ENCODE assay signal across 9 mouse cellular contexts in genomic region chr7:62376510-62377304, GRCm38 (mm10). TPM values are rescaled to one million over a fixed set of nuclear protein-coding genes. Genes with fewer than 3 reads are reported as not detected.
A peak's percentile ranks its signal among the peaks of the same experiment; 100 is the strongest.
DNase-seq lines count a peak whose midpoint lies in the region; ATAC-seq lines count a peak whose summit lies in the region.
"Had no signal": no experiment of that assay in that cellular context is flagged by ENCODE, and none has a peak within 500 bp of the region (broad histone marks: within the 10 kb centered on the region; RNA-seq: fewer than 3 reads in every experiment).

Gene Magel2 (plus strand): TSS chr7:62377010.

- H3K9me3 ChIP-seq in embryonic facial prominence, embryonic 15.5 days (replicated peaks): peaks cover 4% of the 10 kb centered on the region; the same call in 1 of the 2 replicates
- peaks cover 6% of the 10 kb centered on the region for H3K9me3 ChIP-seq in limb, embryonic 11.5 days (ENCODE audit: control insufficient read depth, low read length)

- DNase-seq in heart, postnatal 4 days: peak; percentile 10
- DNase-seq in heart, postnatal 10 days: no peak
- peak; percentile 42 for DNase-seq in adrenal gland, adult 2 months
- DNase-seq in limb, embryonic 11.5 days (ENCODE audit: low spot score): peak; percentile 77
- peak; percentile 80 for DNase-seq in retina, embryonic 14.5 days (ENCODE audit: low spot score)

- H3K4me2 ChIP-seq in embryonic facial prominence, embryonic 15.5 days (replicated peaks): peak within 1 kb of the TSS; percentile 54
- peak within 1 kb of the TSS; percentile 68 for H3K4me2 ChIP-seq in limb, embryonic 11.5 days (ENCODE audit: low read depth, severe bottlenecking)

- H3K27ac ChIP-seq in embryonic facial prominence, embryonic 15.5 days (replicated peaks): no peak within 1 kb of the TSS
- H3K27ac ChIP-seq in limb, embryonic 11.5 days (replicated peaks; ENCODE audit: low read depth, low read length): no peak within 1 kb of the TSS
- H3K27ac ChIP-seq: liver, embryonic 14.5 days had no signal

- H3K9ac ChIP-seq in embryonic facial prominence, embryonic 15.5 days: peak within 1 kb of the TSS; percentile 33
- peak within 1 kb of the TSS; percentile 62 for H3K9ac ChIP-seq in limb, embryonic 11.5 days (ENCODE audit: low read length)
- H3K9ac ChIP-seq: liver, embryonic 14.5 days had no signal

- 22% methylated on average over 31 of the region's 31 CpGs for WGBS in embryonic facial prominence, embryonic 15.5 days
- 20% methylated on average over 31 of the region's 31 CpGs for WGBS in limb, embryonic 11.5 days

- no peaks in the 10 kb centered on the region for H3K27me3 ChIP-seq in embryonic facial prominence, embryonic 15.5 days
- H3K27me3 ChIP-seq in limb, embryonic 11.5 days (ENCODE audit: control insufficient read depth, insufficient read depth, low read length): no peaks in the 10 kb centered on the region

- peak within 1 kb of the TSS; percentile 50 for H3K4me3 ChIP-seq in embryonic facial prominence, embryonic 15.5 days (replicated peaks)
- peak within 1 kb of the TSS; percentile 43 for H3K4me3 ChIP-seq in limb, embryonic 11.5 days (ENCODE audit: low read depth, low read length)

- no peaks in the 10 kb centered on the region for H3K4me1 ChIP-seq in embryonic facial prominence, embryonic 15.5 days
- H3K4me1 ChIP-seq in limb, embryonic 11.5 days (ENCODE audit: control insufficient read depth, insufficient read depth, low read length): no peaks in the 10 kb centered on the region

- no peaks in the 10 kb centered on the region for H3K36me3 ChIP-seq in embryonic facial prominence, embryonic 15.5 days
- no peaks in the 10 kb centered on the region for H3K36me3 ChIP-seq in limb, embryonic 11.5 days (ENCODE audit: control insufficient read depth, insufficient read depth, low read length)

- intact Hi-C loops in heart, postnatal 10 days (cut with DNase I): loop anchor here (2.0 kb wide), 1 partner anchor 150 kb away; no protein-coding TSS in a partner anchor

- peak; percentile 81 for ATAC-seq in embryonic facial prominence, embryonic 15.5 days (ENCODE audit: insufficient number of reproducible peaks, low FRiP score, low TSS enrichment, low read depth)
- peak; percentile 94 for ATAC-seq in limb, embryonic 11.5 days (ENCODE audit: insufficient number of reproducible peaks, low FRiP score, low TSS enrichment, low read depth)
- no peak for ATAC-seq in erythroblast, adult 5-6 weeks (replicated peaks; ENCODE audit: low FRiP score, poor library complexity, severe bottlenecking)
- no peak for ATAC-seq in activated CD4-positive, CD25-positive, alpha-beta regulatory T cell, adult 4 months

RNA-seq across cellular contexts. Expression of gene Magel2, which starts in this region (rescaled TPM):
- under 1 TPM; 0.33 to 0.41 TPM for total RNA-seq in heart, postnatal 4 days (2021)
- under 1 TPM; 0.14 to 0.15 TPM for total RNA-seq in heart, postnatal 10 days (2021)
- total RNA-seq in adrenal gland, adult 2 months (2021): 1 to 10 TPM; 1.7 TPM
- polyA plus RNA-seq in adrenal gland, adult 2 months (2012; rRNA removed): 3.1 and 4.1 TPM in 2 replicates
- polyA plus RNA-seq in embryonic facial prominence, embryonic 15.5 days (2015; fragmentation: Nextera tagmentation; extraction: Ambion mirVana): 6.9 and 7.0 TPM in 2 replicates
- 3.0 and 5.6 TPM in 2 replicates for polyA plus RNA-seq in limb, embryonic 11.5 days (2014; fragmentation: Nextera tagmentation; extraction: Ambion mirVana)
- total RNA-seq in erythroblast, adult 5-6 weeks (2015; ENCODE audit: low replicate concordance): not detected in 2 replicates
- total RNA-seq in erythroblast, adult 5-6 weeks (2017; ENCODE audit: low replicate concordance): not detected in 2 replicates
- not detected for polyA plus RNA-seq in activated CD4-positive, CD25-positive, alpha-beta regulatory T cell, adult 4 months (2017; shearing (Covaris generic))

Comparison
In these comparisons a context has a peak if more than half of its experiments do, and no peak if none do; other contexts are left out.
1. Peak in DNase-seq in heart, postnatal 4 days; RNA of the gene not detected or under 1 TPM.
2. DNase-seq: peak in adrenal gland, adult 2 months (single experiment), limb, embryonic 11.5 days (single experiment) and retina, embryonic 14.5 days (single experiment); none in heart, postnatal 10 days (0 of 2).
3. ATAC-seq: peak in embryonic facial prominence, embryonic 15.5 days (single experiment) and limb, embryonic 11.5 days (single experiment); none in erythroblast, adult 5-6 weeks (single experiment) and activated CD4-positive, CD25-positive, alpha-beta regulatory T cell, adult 4 months (single experiment).